Mouse (Mus musculus) G1E (cell line): ENCODE data around the gene Slc18a2. TPM values are rescaled to one million over a fixed set of nuclear protein-coding genes. Genes with fewer than 3 reads are reported as not detected.

Source experiments
- ATAC-seq: 2 replicates; pipeline ENCODE4 v1.8.0; 2016; ENCODE audit warnings: mild to moderate bottlenecking; ENCODE audit not compliant: insufficient number of reproducible peaks, poor library complexity, low FRiP score, severe bottlenecking; ENCODE audit errors: extremely low read depth
- DNase-seq: peaks from one replicate; pipeline ENCODE4 v3.0.0; 2012; ENCODE audit warnings: low spot score
- H3K27me3 ChIP-seq: 2 replicates; pipeline ENCODE4 v1.6.1; 2012; ENCODE audit warnings: mild to moderate bottlenecking, low read length, inconsistent platforms; ENCODE audit not compliant: insufficient read depth
- H3K36me3 ChIP-seq: replicated peaks from 2 replicates; pipeline ENCODE3; 2012; ENCODE audit warnings: mild to moderate bottlenecking, inconsistent platforms
- H3K4me1 ChIP-seq: 2 replicates; pipeline ENCODE4 v1.6.1; 2012; ENCODE audit warnings: low read depth, low read length, inconsistent platforms, mixed read lengths; ENCODE audit not compliant: insufficient read depth
- H3K4me3 ChIP-seq: 2 replicates; pipeline ENCODE4 v1.5.1; 2012; ENCODE audit warnings: low read depth, mild to moderate bottlenecking, inconsistent platforms, low read length, moderate library complexity, mixed read lengths
- H3K9me3 ChIP-seq: replicated peaks from 2 replicates; pipeline ENCODE4 v1.6.1; 2012; ENCODE audit warnings: inconsistent platforms
- CTCF ChIP-seq: IDR thresholded peaks from 2 replicates; pipeline ENCODE4 v1.5.1; 2012; ENCODE audit warnings: low read depth, low read length, inconsistent platforms, mixed read lengths
- GATA1 ChIP-seq: IDR thresholded peaks from 2 replicates; pipeline ENCODE4 v1.6.1; 2012; ENCODE audit warnings: borderline replicate concordance, low read length, inconsistent platforms, mixed read lengths
- GATA2 ChIP-seq: IDR thresholded peaks from 2 replicates; pipeline ENCODE4 v1.6.1; 2012; ENCODE audit warnings: low read depth, low read length, inconsistent platforms, borderline replicate concordance
- POLR2AphosphoS5 ChIP-seq: IDR thresholded peaks from 2 replicates; pipeline ENCODE4 v1.6.1; 2012; ENCODE audit warnings: low read depth, low read length, inconsistent platforms; ENCODE audit not compliant: insufficient replicate concordance
- TAL1 ChIP-seq: conservative IDR thresholded peaks from 2 replicates; pipeline ENCODE4 v1.6.1; 2012; ENCODE audit warnings: low read depth, low read length, inconsistent platforms, mixed read lengths
- polyA plus RNA-seq: library from polyadenylated mRNA; stranded (reverse); fragments of >175 nt; gene quantifications from 2 replicates; pipeline ENCODE4 v1.2.3, GENCODE M21; 2012
- total RNA-seq, 2 experiments: library from RNA; stranded (forward) in 1 of 2; stranded (reverse) in 1 of 2; fragments of 200-1000 nt in 1 of 2; fragments of >200 nt in 1 of 2; fragmentation: Nextera tagmentation in 1 of 2; gene quantifications; 2 replicates each; pipeline ENCODE4 v1.2.3; 2014 to 2017

Slc18a2 gene
- total RNA-seq (2014; fragmentation: Nextera tagmentation) (0.30 TPM in 1 of 2 replicates, not detected in the other), total RNA-seq (2017) (0.35 and 0.44 TPM in 2 replicates), polyA plus RNA-seq (0.02 and 0.04 TPM in 2 replicates)

GRCm38 (mm10) chr19:59260718-59261442 lies at the start of gene Slc18a2:
TSS of gene Slc18a2 (plus strand) at chr19:59260896.
- H3K4me3 ChIP-seq, result peak within 1 kb of the TSS; percentile 45; the same call in 1 of the 2 replicates
- no peak for DNase-seq

DNA sequence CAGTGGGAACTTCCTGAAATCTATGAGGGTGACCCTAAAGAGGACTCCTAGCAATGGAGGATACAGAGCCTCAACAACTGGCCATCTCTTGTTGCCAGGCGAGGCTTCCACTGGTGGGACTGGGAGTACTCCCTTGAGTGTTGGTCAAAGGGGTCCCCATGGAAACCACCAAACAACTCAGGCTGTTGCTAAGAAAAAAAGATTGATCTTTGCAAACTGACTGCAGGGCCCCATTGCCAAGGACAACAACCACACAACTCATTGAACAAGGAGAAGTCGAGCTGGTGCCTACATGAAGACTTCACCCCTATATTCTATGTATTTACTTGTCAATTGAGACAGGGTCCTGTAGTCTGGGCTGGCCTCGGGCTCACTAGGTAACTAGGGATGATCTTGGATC lies 43.8 kb upstream of the Slc18a2 start:
- H3K4me3 ChIP-seq, result no peak overlapping the region
- H3K36me3 ChIP-seq, result no peaks in the 10 kb centered on the region
- ATAC-seq, result no peak
- TF ChIP-seq GATA1 (no peak), CTCF (no peak), POLR2AphosphoS5 (no peak), TAL1 (no peak), GATA2 (no peak)
- H3K9me3 ChIP-seq, result no peaks in the 10 kb centered on the region
- peaks cover 3% of the 10 kb centered on the region for H3K27me3 ChIP-seq
- no peak for DNase-seq
- H3K4me1 ChIP-seq, result no peaks in the 10 kb centered on the region

More at GRCm38 (mm10) chr19:59260718-59261442, at the start of gene Slc18a2:
- Histone ChIP-seq H3K9me3 (0 out of 2 replicates have a peak, but pooled peaks cover 2% of the 10 kb centered on the region), H3K4me1 (peaks cover 13% of the 10 kb centered on the region), H3K27me3 (peaks cover 26% of the 10 kb centered on the region), H3K36me3 (no peaks in the 10 kb centered on the region)
- no peak for ATAC-seq
- TF ChIP-seq CTCF, result no peak
- TF ChIP-seq TAL1, result no peak
- no peak for TF ChIP-seq GATA1
- TF ChIP-seq POLR2AphosphoS5, result no peak
- no peak for TF ChIP-seq GATA2

GRCm38 (mm10) chr19:59218991-59219390 lies 41.7 kb upstream of the Slc18a2 start, which contains the start of gene Kcnk18:
TSS of gene Kcnk18 (plus strand) at chr19:59219214.
- H3K9me3 ChIP-seq, result no peaks in the 10 kb centered on the region
- H3K36me3 ChIP-seq, result no peaks in the 10 kb centered on the region
- H3K4me3 ChIP-seq, result no peak within 1 kb of the TSS
- ATAC-seq, result no peak
- peaks cover 3% of the 10 kb centered on the region for H3K27me3 ChIP-seq
- H3K4me1 ChIP-seq, result no peaks in the 10 kb centered on the region
- TF ChIP-seq GATA1 (no peak), GATA2 (no peak), CTCF (no peak), TAL1 (no peak)
- no peak for DNase-seq

- H3K27me3 ChIP-seq, result no peaks in the 10 kb centered on the region; the same call in 1 of the 2 replicates
- DNase-seq (no peak), ATAC-seq (no peak)
- H3K9me3 ChIP-seq, result no peaks in the 10 kb centered on the region
- H3K36me3 ChIP-seq, result no peaks in the 10 kb centered on the region
- no peaks in the 10 kb centered on the region for H3K4me1 ChIP-seq
- H3K4me3 ChIP-seq, result no peak overlapping the region
- TF ChIP-seq GATA1 (no peak), POLR2AphosphoS5 (no peak), GATA2 (no peak), CTCF (no peak), TAL1 (no peak)
These were observed 39.6 kb upstream of the Slc18a2 start for GRCm38 (mm10) chr19:59221131-59221530.

DNA sequence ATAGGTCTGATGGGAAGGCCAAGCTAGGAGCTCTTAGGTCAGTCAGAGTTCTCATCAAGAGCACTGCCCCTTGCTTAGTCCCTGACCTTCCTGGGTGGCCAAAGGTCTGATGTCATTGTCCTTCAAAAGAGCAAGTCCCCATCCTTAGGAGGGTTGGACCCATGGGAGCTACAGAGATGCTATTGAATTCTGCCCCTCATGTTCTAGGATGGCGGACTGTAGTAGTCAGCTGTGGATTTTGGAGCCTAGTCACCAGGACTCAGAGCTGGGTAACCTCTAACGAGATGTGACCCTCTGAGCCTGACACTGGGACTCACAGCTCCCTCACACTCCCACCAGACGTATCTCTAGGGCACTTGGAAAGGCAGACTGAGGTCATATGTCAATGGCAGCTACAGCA lies 32.3 kb upstream of the Slc18a2 start:
- TF ChIP-seq GATA2, result no peak
- no peak for TF ChIP-seq POLR2AphosphoS5
- TF ChIP-seq CTCF, result no peak
- no peak for TF ChIP-seq GATA1
- TF ChIP-seq TAL1, result no peak
- Histone ChIP-seq H3K4me3 (no peak overlapping the region), H3K9me3 (no peaks in the 10 kb centered on the region), H3K4me1 (no peaks in the 10 kb centered on the region), H3K27me3 (peaks cover 12% of the 10 kb centered on the region; the same call in 1 of the 2 replicates), H3K36me3 (no peaks in the 10 kb centered on the region)
- no peak for ATAC-seq
- no peak for DNase-seq

DNA sequence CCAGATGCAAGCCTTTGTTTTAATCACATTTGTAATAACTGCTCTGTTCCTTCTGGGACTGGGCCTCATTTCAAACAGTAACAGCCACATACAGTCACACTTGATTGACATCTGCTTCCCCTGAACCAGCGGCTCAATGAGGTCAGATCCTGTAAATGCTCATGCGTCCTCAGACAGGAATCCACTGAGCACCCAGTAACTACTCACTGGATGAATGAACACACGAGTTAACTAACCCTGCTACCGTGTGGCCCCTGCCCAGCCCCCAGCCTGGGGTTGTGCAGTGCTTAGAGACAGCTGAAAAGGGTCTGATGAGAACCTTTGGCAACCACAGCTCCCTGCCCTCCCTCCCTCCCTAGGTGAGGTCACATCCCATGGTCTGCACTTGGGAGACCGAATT lies 27.9 kb upstream of the Slc18a2 start:
- DNase-seq, result no peak
- ATAC-seq, result no peak
- H3K9me3 ChIP-seq, result no peaks in the 10 kb centered on the region
- no peaks in the 10 kb centered on the region for H3K36me3 ChIP-seq
- no peaks in the 10 kb centered on the region for H3K4me1 ChIP-seq
- H3K4me3 ChIP-seq, result no peak overlapping the region
- TF ChIP-seq CTCF (no peak), GATA2 (no peak), TAL1 (no peak), GATA1 (no peak), POLR2AphosphoS5 (no peak)
- H3K27me3 ChIP-seq, result peaks cover 18% of the 10 kb centered on the region
